Mouse (Mus musculus) hindbrain, postnatal 0 days (tissue): ENCODE measurements around the gene Spag4. TPM values are rescaled to one million over a fixed set of nuclear protein-coding genes. Genes with fewer than 3 reads are reported as not detected.

ENCODE experiments used
- ATAC-seq: fragments of 200-750 bp; cut with Nextera tagmentation; 2 replicates; pipeline ENCODE4 v1.8.0; 2017; ENCODE audit warnings: mild to moderate bottlenecking, moderate TSS enrichment, moderate library complexity
- DNase-seq: peaks from one replicate; pipeline ENCODE4 v3.0.0-alpha.2; 2015; ENCODE audit warnings: low spot score
- H3K27ac ChIP-seq: fragments of 300-500 bp; sonication (generic); 2 replicates; pipeline ENCODE4 v1.5.1; 2014; ENCODE audit warnings: mild to moderate bottlenecking
- H3K27me3 ChIP-seq: fragments of 300-500 bp; sonication (generic); 2 replicates; pipeline ENCODE4 v1.6.1; 2014; ENCODE audit warnings: low read length, mixed read lengths; ENCODE audit not compliant: insufficient read depth
- H3K36me3 ChIP-seq: fragments of 300-500 bp; sonication (generic); 2 replicates; pipeline ENCODE4 v1.6.1; 2014; ENCODE audit warnings: low read length, mixed read lengths; ENCODE audit not compliant: insufficient read depth
- H3K4me1 ChIP-seq: fragments of 300-500 bp; sonication (generic); 2 replicates; pipeline ENCODE4 v1.6.1; 2014; ENCODE audit warnings: antibody characterized with exemption, low read length, mixed read lengths; ENCODE audit not compliant: insufficient read depth
- H3K4me2 ChIP-seq: fragments of 300-500 bp; sonication (generic); 2 replicates; pipeline ENCODE4 v1.6.1; 2014; ENCODE audit warnings: low read depth, mild to moderate bottlenecking, low read length, moderate library complexity, mixed read lengths
- H3K4me3 ChIP-seq: fragments of 300-500 bp; sonication (generic); 2 replicates; pipeline ENCODE4 v1.5.1; 2014; ENCODE audit warnings: low read length
- H3K9ac ChIP-seq: fragments of 300-500 bp; sonication (generic); replicated peaks from 2 replicates; pipeline ENCODE4 v1.6.1; 2014; ENCODE audit warnings: mild to moderate bottlenecking, low read length, moderate library complexity, mixed read lengths
- H3K9me3 ChIP-seq: fragments of 300-500 bp; sonication (generic); 2 replicates; pipeline ENCODE4 v1.6.1; 2016; ENCODE audit warnings: low read length, mixed read lengths
- CTCF ChIP-seq: IDR thresholded peaks from 2 replicates; pipeline ENCODE4 v1.5.1; 2016; ENCODE audit warnings: antibody characterized with exemption, control low read depth, low read depth
- WGBS: fragments of 180-500 bp; shearing (Covaris S2); extraction: QIAGEN DNeasy Blood & Tissue Kit; methylation state at CpG from one replicate; pipeline ENCODE4 v1.1.7; 2014; 5-methylcytosine and 5-hydroxymethylcytosine counted together
- polyA plus RNA-seq: library from polyadenylated mRNA; unstranded; fragments of >200 nt; fragmentation: Nextera tagmentation; extraction: Ambion mirVana; gene quantifications from 2 replicates; pipeline ENCODE4 v1.2.1, GENCODE M21; 2015
- total RNA-seq: library from RNA; depleted of rRNA; stranded (reverse); fragments of >200 nt; gene quantifications from 2 replicates; pipeline ENCODE4 v1.2.3, GENCODE M21; 2014

Gene Spag4
- total and polyA plus RNA-seq, 2 experiments from 2014 or later: 7.9 to 8.7 TPM

- H3K9me3 ChIP-seq: no peaks in the 10 kb centered on the region
- no peak overlapping the region for H3K4me3 ChIP-seq
- ATAC-seq (no peak), DNase-seq (no peak)
- no peak overlapping the region for H3K27ac ChIP-seq
- H3K4me1 ChIP-seq: no peaks in the 10 kb centered on the region
- no peak for TF ChIP-seq CTCF
- no peak overlapping the region for H3K9ac ChIP-seq
- no peaks in the 10 kb centered on the region for H3K27me3 ChIP-seq
- H3K4me2 ChIP-seq: no peak overlapping the region
- H3K36me3 ChIP-seq: peaks cover 47% of the 10 kb centered on the region
- 87% methylated on average over 16 of the region's 16 CpGs for WGBS
Measured at GRCm38 (mm10) chr2:156078421-156079182, 13.6 kb downstream of the Spag4 start.

GRCm38 (mm10) chr2:156079183-156079560, 14.2 kb downstream of the Spag4 start:
- ATAC-seq: no peak
- WGBS: 90% methylated on average over 8 of the region's 8 CpGs
- Histone ChIP-seq H3K27me3 (no peaks in the 10 kb centered on the region), H3K9ac (no peak overlapping the region), H3K27ac (no peak overlapping the region), H3K4me2 (no peak overlapping the region), H3K4me3 (no peak overlapping the region), H3K9me3 (no peaks in the 10 kb centered on the region), H3K36me3 (peaks cover 41% of the 10 kb centered on the region), H3K4me1 (no peaks in the 10 kb centered on the region)
- TF ChIP-seq CTCF: no peak
- DNase-seq: no peak

DNA sequence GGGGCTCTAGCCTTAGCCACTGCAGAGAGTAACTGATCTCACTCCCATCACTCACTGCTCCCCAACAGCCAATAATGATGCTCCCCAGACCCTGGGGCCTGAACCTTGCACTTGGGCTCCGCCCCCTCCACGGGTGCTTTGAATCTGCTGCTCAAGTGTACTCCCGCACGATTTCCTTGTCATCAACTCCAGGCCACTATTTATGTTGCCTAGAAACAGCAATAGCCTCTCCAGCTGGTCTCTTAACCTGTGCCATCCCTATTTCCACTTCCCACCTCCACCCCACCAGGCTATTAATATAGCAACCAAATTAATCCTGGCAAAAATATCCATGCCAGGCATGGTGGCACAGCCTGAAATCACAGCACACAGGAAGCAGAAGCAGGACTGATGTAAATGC, 14.7 kb downstream of the Spag4 start:
- ATAC-seq (no peak), DNase-seq (peak; percentile 10)
- Histone ChIP-seq H3K9me3 (no peaks in the 10 kb centered on the region), H3K27me3 (no peaks in the 10 kb centered on the region), H3K4me3 (no peak overlapping the region), H3K27ac (no peak overlapping the region), H3K9ac (no peak overlapping the region), H3K36me3 (peaks cover 36% of the 10 kb centered on the region), H3K4me1 (no peaks in the 10 kb centered on the region), H3K4me2 (no peak overlapping the region)
- no peak for TF ChIP-seq CTCF
- WGBS: 36% methylated on average over 4 of the region's 4 CpGs

- TF ChIP-seq CTCF: no peak
- DNase-seq (no peak), ATAC-seq (no peak)
- Histone ChIP-seq H3K9ac (no peak overlapping the region), H3K4me1 (no peaks in the 10 kb centered on the region), H3K27me3 (no peaks in the 10 kb centered on the region), H3K4me2 (no peak overlapping the region), H3K9me3 (no peaks in the 10 kb centered on the region), H3K27ac (peak overlapping the region; percentile 48; the same call in 1 of the 2 replicates), H3K4me3 (no peak overlapping the region), H3K36me3 (peaks cover 31% of the 10 kb centered on the region)
- WGBS: 86% methylated on average over 7 of the region's 7 CpGs
Measured at GRCm38 (mm10) chr2:156080391-156080790, 15.4 kb downstream of the Spag4 start.

GRCm38 (mm10) chr2:156084541-156084940, 19.6 kb downstream of the Spag4 start:
- H3K27ac ChIP-seq: no peak overlapping the region
- no peaks in the 10 kb centered on the region for H3K36me3 ChIP-seq
- H3K4me3 ChIP-seq: no peak overlapping the region
- no peak overlapping the region for H3K9ac ChIP-seq
- ATAC-seq: no peak
- no peak for DNase-seq
- H3K4me2 ChIP-seq: no peak overlapping the region
- no peaks in the 10 kb centered on the region for H3K27me3 ChIP-seq
- H3K4me1 ChIP-seq: no peaks in the 10 kb centered on the region
- WGBS: 95% methylated on average over 3 of the region's 3 CpGs
- no peaks in the 10 kb centered on the region for H3K9me3 ChIP-seq
- no peak for TF ChIP-seq CTCF

DNA sequence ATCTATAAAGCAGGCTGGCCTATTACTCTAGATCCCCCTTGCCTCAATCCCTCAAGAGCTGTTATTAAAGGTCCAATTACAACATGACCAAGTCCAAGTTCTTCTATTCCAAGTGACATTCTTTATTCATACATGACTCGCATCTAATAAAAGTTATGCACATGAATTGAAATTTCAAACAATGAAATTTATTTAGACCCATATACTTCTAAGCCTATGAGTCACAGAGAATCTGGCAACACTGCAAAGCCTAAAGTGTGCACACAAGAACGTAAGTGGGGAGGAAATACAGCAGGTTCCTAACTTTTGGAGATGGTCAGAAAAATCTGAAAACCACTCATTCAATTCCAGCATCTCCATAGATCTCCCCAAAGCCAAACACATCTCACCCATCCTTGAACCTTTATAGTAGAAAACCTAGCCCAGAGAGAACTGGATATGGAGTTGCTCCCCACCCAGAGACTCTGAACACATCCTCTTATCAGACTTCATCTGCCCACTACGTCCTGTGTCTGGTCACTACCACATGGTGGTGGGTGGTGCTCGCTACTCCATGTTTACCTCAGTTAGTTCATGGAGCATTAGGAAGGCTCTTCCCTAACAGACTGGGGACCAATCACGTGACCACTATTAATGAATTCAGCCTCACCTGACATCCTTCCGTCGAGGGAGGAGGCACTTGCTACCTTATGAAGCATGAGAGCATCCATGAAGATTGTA, 22.6 kb downstream of the Spag4 start:
- no peaks in the 10 kb centered on the region for H3K4me1 ChIP-seq
- TF ChIP-seq CTCF: no peak
- DNase-seq (no peak), ATAC-seq (no peak)
- H3K27me3 ChIP-seq: no peaks in the 10 kb centered on the region
- H3K4me2 ChIP-seq: no peak overlapping the region
- H3K9ac ChIP-seq: no peak overlapping the region
- WGBS: 90% methylated on average over 7 of the region's 7 CpGs
- no peak overlapping the region for H3K4me3 ChIP-seq
- H3K9me3 ChIP-seq: no peaks in the 10 kb centered on the region
- H3K36me3 ChIP-seq: no peaks in the 10 kb centered on the region
- no peak overlapping the region for H3K27ac ChIP-seq

DNA sequence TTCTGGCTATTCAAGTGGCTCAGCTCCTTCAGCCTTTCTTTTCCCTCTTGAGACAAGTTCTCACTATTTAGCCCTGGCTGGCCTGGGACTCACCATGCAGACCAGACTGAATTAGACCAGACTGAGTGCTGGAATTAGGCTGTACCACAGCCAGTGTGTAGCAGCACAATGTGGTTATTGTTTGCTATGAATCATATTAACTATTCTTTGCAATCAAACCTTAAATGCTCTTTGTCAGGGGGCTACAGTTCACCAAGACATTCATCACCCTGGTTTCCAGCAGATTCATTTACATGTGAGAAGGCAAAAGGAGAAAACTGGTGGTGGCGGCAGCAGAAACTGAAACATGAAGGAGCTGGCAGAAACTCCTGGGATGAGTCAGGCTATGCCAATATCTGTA, 24.8 kb downstream of the Spag4 start:
- Histone ChIP-seq H3K27me3 (no peaks in the 10 kb centered on the region), H3K36me3 (no peaks in the 10 kb centered on the region), H3K4me1 (no peaks in the 10 kb centered on the region), H3K9ac (no peak overlapping the region), H3K9me3 (no peaks in the 10 kb centered on the region), H3K4me2 (no peak overlapping the region), H3K4me3 (no peak overlapping the region), H3K27ac (peak overlapping the region; percentile 51)
- WGBS: 41% methylated on average over 1 of the region's 1 CpGs
- TF ChIP-seq CTCF: no peak
- DNase-seq (peak; percentile 20), ATAC-seq (peak; percentile 64; the same call in 1 of the 2 replicates)
